Mouse (Mus musculus): ENCODE results near the gene Rpa1. TPM values are rescaled to one million over a fixed set of nuclear protein-coding genes. Genes with fewer than 3 reads are reported as not detected.

Gene Rpa1
- total and polyA plus RNA-seq, 3 experiments = 230 to 357 (median 287) TPM

DNA sequence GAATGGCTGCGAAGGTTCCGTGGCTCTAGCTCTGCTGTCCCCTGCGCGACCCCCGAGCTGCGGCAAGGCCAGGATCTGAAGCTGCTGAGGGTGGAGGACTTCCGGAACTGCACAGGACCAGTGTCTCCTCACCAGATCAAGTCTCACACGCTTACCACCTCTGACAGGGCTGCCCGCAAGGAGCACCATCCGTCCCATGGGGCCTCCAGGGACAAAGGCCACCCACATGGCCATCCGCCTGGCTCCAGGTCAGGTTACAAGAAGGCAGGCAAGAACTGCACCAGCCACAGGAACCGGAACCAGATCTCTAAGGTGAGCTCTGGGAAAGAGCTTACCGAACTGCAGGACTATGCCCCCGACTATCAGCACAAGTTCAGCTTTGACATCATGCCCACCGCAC, 82.6 kb downstream of the Rpa1 start:
- no peaks in the 10 kb centered on the region for H3K9me3 ChIP-seq (replicated peaks; ENCODE audit: low read length)
- dilution Hi-C loops (cut with MboI; ENCODE audit: extremely low pct_ligation_motif_present, extremely low pct_unique_long_range_greater_than_20kb, low sequenced_read_pairs) = no loop called here
- no peak overlapping the region for H3K27ac ChIP-seq (ENCODE audit: insufficient read depth, low read depth)
- no peak overlapping the region for H3K4me2 ChIP-seq (ENCODE audit: insufficient read depth, low read depth, poor library complexity, severe bottlenecking)
- DNase-seq (ENCODE audit: extremely low read depth) = no peak
- in situ Hi-C loops (cut with MboI; ENCODE audit: low pct_ligation_motif_present, low pct_unique_long_range_greater_than_20kb, low sequenced_read_pairs) = no loop called here
- H3K27me3 ChIP-seq (replicated peaks) = peaks cover 13% of the 10 kb centered on the region
- TF ChIP-seq KAT2A (IDR thresholded peaks at IDR 0.05; ENCODE audit: insufficient replicate concordance, low read length) (no peak), RCOR1 (conservative IDR thresholded peaks at IDR 0.05; ENCODE audit: low read depth, low read length) (no peak), NELFE (IDR thresholded peaks at IDR 0.05; ENCODE audit: low read depth, low read length) (no peak), POLR2AphosphoS2 (IDR thresholded peaks at IDR 0.05; ENCODE audit: low read depth, low read length) (no peak)
- no peaks in the 10 kb centered on the region for H3K79me2 ChIP-seq (replicated peaks; ENCODE audit: control insufficient read depth, extremely low read depth, insufficient read depth, poor library complexity, severe bottlenecking)
- H3K4me3 ChIP-seq (replicated peaks in 1 of 3; ENCODE audit: low read depth in 2 of 3, low read length in 2 of 3, poor library complexity in 1 of 3) = no peak overlapping the region
- peaks cover 16 to 30% of the 10 kb centered on the region in 2 experiments for H3K4me1 ChIP-seq (ENCODE audit: control insufficient read depth in 1 of 2, insufficient read depth in 2 of 2)
- H3K9ac ChIP-seq (ENCODE audit: insufficient read depth, low read depth) = no peak overlapping the region
- no peaks in the 10 kb centered on the region for H3K36me3 ChIP-seq (replicated peaks in 1 of 2; ENCODE audit: control insufficient read depth in 1 of 2, insufficient read depth in 1 of 2, low read length in 1 of 2)

DNA sequence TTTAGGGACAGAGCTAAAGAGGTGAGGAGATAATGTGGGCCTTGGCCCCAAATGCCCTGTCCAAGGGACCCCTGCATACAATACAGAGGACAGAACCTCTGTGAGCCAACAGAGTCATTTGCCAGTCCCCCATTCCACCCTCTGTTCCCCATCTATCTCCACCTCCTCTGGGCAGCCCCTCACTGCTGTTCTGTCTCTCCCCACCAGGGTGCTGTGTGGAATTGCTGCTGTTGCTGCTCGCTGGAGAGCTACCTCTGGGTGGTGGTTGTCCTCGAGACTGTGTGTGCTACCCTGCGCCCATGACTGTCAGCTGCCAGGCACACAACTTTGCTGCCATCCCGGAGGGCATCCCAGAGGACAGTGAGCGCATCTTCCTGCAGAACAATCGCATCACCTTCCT, 83.6 kb downstream of the Rpa1 start:
- no peaks in the 10 kb centered on the region for H3K79me2 ChIP-seq (replicated peaks; ENCODE audit: control insufficient read depth, extremely low read depth, insufficient read depth, poor library complexity, severe bottlenecking)
- TF ChIP-seq RAD21 (IDR thresholded peaks at IDR 0.05; ENCODE audit: low read depth, low read length) (peak; percentile 25), E2F4 (IDR thresholded peaks at IDR 0.05; ENCODE audit: insufficient replicate concordance, low read depth, low read length) (no peak), CHD1 (IDR thresholded peaks at IDR 0.05; ENCODE audit: low read depth, low read length) (no peak), CTCF (conservative IDR thresholded peaks at IDR 0.05 in 1 of 2, IDR thresholded peaks at IDR 0.05 in 1 of 2; ENCODE audit: low read depth in 2 of 2, low read length in 2 of 2) (peak in 1 of 2 experiments; percentile 51; a peak in 2 of 4 replicates), SMC3 (IDR thresholded peaks at IDR 0.05; ENCODE audit: low read depth, low read length) (peak; percentile 40)
- in situ Hi-C loops (cut with MboI; ENCODE audit: low pct_ligation_motif_present, low pct_unique_long_range_greater_than_20kb, low sequenced_read_pairs) = no loop called here
- peaks cover 13% of the 10 kb centered on the region for H3K27me3 ChIP-seq (replicated peaks)
- no peaks in the 10 kb centered on the region for H3K36me3 ChIP-seq (replicated peaks in 1 of 2; ENCODE audit: control insufficient read depth in 1 of 2, insufficient read depth in 1 of 2, low read length in 1 of 2)
- H3K9ac ChIP-seq (ENCODE audit: insufficient read depth, low read depth) = no peak overlapping the region
- no peak for DNase-seq (ENCODE audit: extremely low read depth)
- no peaks in the 10 kb centered on the region for H3K9me3 ChIP-seq (replicated peaks; ENCODE audit: low read length)
- H3K4me2 ChIP-seq (ENCODE audit: insufficient read depth, low read depth, poor library complexity, severe bottlenecking) = no peak overlapping the region
- peaks cover 16 to 36% of the 10 kb centered on the region in 2 experiments for H3K4me1 ChIP-seq (ENCODE audit: control insufficient read depth in 1 of 2, insufficient read depth in 2 of 2)
- no peak overlapping the region for H3K27ac ChIP-seq (ENCODE audit: insufficient read depth, low read depth)
- H3K4me3 ChIP-seq (replicated peaks in 1 of 3; ENCODE audit: low read depth in 2 of 3, low read length in 2 of 3, poor library complexity in 1 of 3) = no peak overlapping the region
- dilution Hi-C loops (cut with MboI; ENCODE audit: extremely low pct_ligation_motif_present, extremely low pct_unique_long_range_greater_than_20kb, low sequenced_read_pairs) = no loop called here

DNA sequence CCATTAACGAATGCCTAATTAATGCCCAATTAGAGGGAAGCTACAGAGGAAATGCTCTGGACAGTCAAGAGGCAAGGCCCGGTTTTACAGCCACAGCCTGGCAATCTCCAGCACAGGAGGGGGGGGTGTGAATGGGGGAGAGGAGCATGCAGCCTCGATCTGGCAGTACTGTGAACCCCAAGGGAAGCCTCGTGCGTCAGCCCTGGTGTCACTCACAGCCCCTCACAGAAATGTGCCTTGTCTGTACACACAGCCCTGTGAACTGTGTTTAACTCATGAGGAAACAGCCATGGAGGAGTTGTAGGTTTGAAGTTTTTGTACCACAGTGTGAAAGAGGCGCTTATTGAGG, 84.2 kb downstream of the Rpa1 start:
- no peaks in the 10 kb centered on the region for H3K9me3 ChIP-seq (replicated peaks; ENCODE audit: low read length)
- no peaks in the 10 kb centered on the region for H3K79me2 ChIP-seq (replicated peaks; ENCODE audit: control insufficient read depth, extremely low read depth, insufficient read depth, poor library complexity, severe bottlenecking)
- H3K4me2 ChIP-seq (ENCODE audit: insufficient read depth, low read depth, poor library complexity, severe bottlenecking) = no peak overlapping the region
- no peak for DNase-seq (ENCODE audit: extremely low read depth)
- dilution Hi-C loops (cut with MboI; ENCODE audit: extremely low pct_ligation_motif_present, extremely low pct_unique_long_range_greater_than_20kb, low sequenced_read_pairs) (no loop called here), in situ Hi-C loops (cut with MboI; ENCODE audit: low pct_ligation_motif_present, low pct_unique_long_range_greater_than_20kb, low sequenced_read_pairs) (no loop called here)
- no peak for TF ChIP-seq MYC (IDR thresholded peaks at IDR 0.05; ENCODE audit: low read depth, low read length)
- TF ChIP-seq SMC3 (IDR thresholded peaks at IDR 0.05; ENCODE audit: low read depth, low read length) = no peak
- no peak for TF ChIP-seq SIN3A (IDR thresholded peaks at IDR 0.05; ENCODE audit: low read length)
- no peak for TF ChIP-seq MAZ (IDR thresholded peaks at IDR 0.05; ENCODE audit: low read depth, low read length)
- TF ChIP-seq JUN (IDR thresholded peaks at IDR 0.05; ENCODE audit: insufficient read depth, low read depth, low read length) = no peak
- TF ChIP-seq CTCF (conservative IDR thresholded peaks at IDR 0.05 in 1 of 2, IDR thresholded peaks at IDR 0.05 in 1 of 2; ENCODE audit: low read depth in 2 of 2, low read length in 2 of 2) = no peak
- TF ChIP-seq HCFC1 (IDR thresholded peaks at IDR 0.05; ENCODE audit: low read depth, low read length) = no peak
- TF ChIP-seq MEF2A (IDR thresholded peaks at IDR 0.05; ENCODE audit: borderline replicate concordance, low read depth, low read length) = no peak
- TF ChIP-seq ZMIZ1 (IDR thresholded peaks at IDR 0.05; ENCODE audit: low read depth, low read length) = no peak
- no peak for TF ChIP-seq GABPA (IDR thresholded peaks at IDR 0.05; ENCODE audit: insufficient replicate concordance, low read depth, low read length)
- no peak for TF ChIP-seq RAD21 (IDR thresholded peaks at IDR 0.05; ENCODE audit: low read depth, low read length)
- TF ChIP-seq E2F4 (IDR thresholded peaks at IDR 0.05; ENCODE audit: insufficient replicate concordance, low read depth, low read length) = no peak
- H3K4me1 ChIP-seq (ENCODE audit: control insufficient read depth in 1 of 2, insufficient read depth in 2 of 2) = peaks cover 13 to 36% of the 10 kb centered on the region in 2 experiments
- H3K27me3 ChIP-seq (replicated peaks) = peaks cover 14% of the 10 kb centered on the region
- no peak overlapping the region for H3K4me3 ChIP-seq (replicated peaks in 1 of 3; ENCODE audit: low read depth in 2 of 3, low read length in 2 of 3, poor library complexity in 1 of 3)
- no peaks in the 10 kb centered on the region for H3K36me3 ChIP-seq (replicated peaks in 1 of 2; ENCODE audit: control insufficient read depth in 1 of 2, insufficient read depth in 1 of 2, low read length in 1 of 2)
- no peak overlapping the region for H3K9ac ChIP-seq (ENCODE audit: insufficient read depth, low read depth)
- H3K27ac ChIP-seq (ENCODE audit: insufficient read depth, low read depth) = no peak overlapping the region
